Mouse (Mus musculus) embryo, embryonic 10.5 days (tissue): ENCODE measurements around the gene Gm28047.
"Not testable (repeated sequence)": the region's sequence is repeated elsewhere in the genome, so short reads cannot be mapped to it uniquely, and the experiment has no call there.

Source experiments
- DNase-seq: peaks from one replicate; pipeline ENCODE4 v3.0.0-alpha.2; 2015; ENCODE audit warnings: low spot score

Gene Gm28047

DNA sequence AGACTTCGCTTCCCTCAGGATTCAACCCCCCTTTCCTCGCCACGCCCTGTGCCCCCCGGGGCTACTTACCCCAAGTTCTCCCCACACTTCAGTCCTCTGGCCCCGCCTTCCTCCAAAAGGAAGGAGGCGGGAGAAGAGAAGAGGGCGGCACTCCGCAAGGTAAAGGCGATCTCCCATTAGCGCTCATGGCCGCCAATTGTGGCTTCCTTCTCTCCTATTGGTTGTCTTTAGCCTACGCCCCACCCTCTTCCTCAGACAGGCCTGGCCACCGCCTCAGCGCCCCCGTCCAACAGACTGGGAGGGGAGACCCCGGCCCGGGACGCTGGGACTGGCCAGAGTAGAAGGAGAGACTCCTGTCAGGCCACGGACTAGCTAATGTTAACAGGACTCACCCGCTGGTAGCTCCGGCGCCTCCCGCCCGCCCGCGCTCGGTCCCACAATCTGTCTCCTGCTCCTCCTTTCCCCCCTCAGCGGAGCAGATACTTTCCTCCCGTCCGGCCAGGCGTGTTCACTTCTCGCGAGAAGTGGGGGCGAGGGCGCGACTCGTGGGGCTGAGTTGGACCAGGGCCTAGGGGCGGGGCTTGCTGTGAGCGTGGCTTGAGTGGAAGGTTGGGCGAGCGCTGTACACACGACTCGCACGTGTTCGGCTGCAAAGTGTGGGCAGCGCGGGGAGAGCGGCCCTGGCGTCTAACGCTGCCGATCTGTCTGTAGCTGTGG lies at the start of gene Gm28047, which contains the start of gene Atf7:
Gene Gm28047, minus strand, starts transcription at position 98 of the 717 bp plus-strand sequence.
Gene Atf7, minus strand, starts transcription at position 495 of the 717 bp plus-strand sequence.
- peak; percentile 99 for DNase-seq

GRCm38 (mm10) chr15:102673548-102673947 lies 48.7 kb upstream of the Gm28047 start:
- DNase-seq, result peak; percentile 91

DNA sequence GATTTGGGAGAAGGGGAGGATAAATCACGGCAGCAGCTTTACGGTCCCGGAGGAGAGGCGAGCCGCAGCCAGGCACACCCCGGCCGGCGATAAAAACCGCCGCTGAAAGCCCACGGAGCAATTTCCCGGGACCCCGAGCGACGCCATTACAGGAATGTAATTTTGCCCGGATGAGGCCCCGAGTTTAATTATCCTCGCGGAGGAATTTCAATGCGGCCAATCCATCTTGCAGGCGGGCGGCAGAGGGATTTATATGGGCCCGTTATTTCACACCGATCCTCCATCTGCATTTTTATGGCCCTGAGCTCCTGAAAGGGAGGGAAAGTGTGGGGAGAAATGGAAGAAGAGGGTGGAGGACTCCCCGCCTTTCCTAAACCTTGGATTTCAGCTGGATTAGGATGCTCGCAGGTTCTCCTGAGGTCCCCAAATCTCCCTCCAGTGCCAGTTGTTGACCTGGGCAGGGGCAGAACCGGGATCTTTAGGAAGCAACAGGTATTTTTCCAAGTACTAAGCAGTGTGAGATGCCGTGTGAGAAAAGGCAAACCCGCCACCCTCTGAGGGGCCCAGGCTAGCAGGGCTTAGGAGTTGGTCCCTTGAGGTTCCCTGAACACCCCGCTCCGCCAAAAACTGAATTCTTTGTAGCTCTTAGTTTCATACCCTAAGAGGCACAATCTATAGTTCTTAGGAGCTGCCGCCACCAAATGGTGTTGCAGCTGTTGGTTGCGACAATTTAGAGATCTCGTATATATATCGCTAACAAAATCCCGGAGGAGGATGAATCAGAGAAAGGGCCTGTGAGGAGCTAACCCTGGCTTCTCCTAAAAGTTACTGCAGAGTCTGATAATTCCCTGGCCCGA lies 47.6 kb upstream of the Gm28047 start, which contains the start of gene Atp5g2:
Gene Atp5g2, minus strand, starts transcription at position 138 of the 857 bp plus-strand sequence.
- DNase-seq, result peak; percentile 76

DNA sequence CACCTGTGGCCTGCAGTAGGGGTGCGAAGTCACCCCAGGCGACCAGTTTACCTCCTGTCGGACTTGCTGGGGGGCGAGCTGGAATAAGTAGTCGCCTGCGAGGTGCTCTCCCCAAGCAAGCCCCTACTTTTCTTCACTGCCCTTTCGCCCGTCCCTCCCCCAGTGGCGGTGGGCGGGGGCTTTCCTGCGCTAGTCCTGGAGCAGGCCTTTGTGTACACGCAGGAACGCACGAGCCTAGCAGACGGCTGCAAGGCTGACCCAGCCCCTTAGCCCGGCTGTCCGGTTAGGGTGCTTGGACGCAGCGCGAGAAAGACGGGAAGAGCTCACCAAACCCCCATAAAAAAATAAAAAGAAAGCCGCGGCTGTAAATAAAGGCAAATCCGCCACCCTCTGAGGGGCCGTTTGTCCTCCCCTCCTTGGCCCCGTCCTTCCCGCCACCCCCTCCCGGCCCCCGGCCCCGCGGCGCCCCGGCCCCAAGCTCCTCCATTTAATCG lies 46.9 kb upstream of the Gm28047 start:
- DNase-seq, result peak; percentile 91

GRCm38 (mm10) chr15:102670767-102671575 lies 46.1 kb upstream of the Gm28047 start:
- DNase-seq, result peak; percentile 99

DNA sequence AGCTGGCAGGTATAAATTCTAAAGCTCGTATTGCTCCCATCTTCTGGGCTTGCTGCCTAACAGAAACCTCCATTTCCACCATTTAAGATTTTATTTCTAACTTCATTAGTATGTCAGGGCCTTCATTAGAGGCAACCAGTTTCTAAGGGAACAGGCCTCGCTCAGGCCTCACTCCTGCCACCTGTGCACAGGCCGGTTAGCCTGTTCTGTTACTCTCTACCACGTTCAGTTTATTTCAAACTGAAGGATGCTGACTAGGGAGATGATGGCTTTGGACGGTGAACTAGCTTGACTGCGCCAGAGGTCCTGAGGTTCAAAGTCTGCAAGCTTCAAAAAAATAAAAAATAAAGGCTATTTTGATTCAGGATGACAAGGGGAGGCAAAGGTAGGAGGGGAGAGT lies 45.4 kb upstream of the Gm28047 start:
- peak; percentile 46 for DNase-seq

DNA sequence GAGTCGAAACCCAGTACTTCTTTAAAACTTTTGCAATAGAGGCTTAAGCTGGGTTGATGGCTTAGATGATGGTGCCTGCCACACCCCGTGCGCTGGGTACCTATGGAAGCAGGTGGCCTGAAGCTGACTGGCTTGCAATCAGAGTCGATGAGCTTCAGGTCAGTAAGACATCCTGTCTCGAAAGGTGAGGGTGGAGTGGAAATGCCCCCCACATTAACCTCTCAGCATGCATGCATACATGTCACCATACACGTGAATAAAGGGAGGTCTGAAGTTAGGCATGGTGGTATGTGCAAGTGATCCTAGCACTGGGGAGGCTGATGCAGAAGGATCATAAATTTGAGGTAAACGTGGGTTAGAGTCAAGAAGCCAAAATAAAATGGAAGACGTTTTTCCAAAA lies 44.7 kb upstream of the Gm28047 start:
- no peak for DNase-seq

- DNase-seq, result peak; percentile 70
These were observed 40.6 kb upstream of the Gm28047 start for GRCm38 (mm10) chr15:102665494-102665893.

- DNase-seq, result no peak
These were observed 39.0 kb upstream of the Gm28047 start for GRCm38 (mm10) chr15:102663825-102664224.

DNA sequence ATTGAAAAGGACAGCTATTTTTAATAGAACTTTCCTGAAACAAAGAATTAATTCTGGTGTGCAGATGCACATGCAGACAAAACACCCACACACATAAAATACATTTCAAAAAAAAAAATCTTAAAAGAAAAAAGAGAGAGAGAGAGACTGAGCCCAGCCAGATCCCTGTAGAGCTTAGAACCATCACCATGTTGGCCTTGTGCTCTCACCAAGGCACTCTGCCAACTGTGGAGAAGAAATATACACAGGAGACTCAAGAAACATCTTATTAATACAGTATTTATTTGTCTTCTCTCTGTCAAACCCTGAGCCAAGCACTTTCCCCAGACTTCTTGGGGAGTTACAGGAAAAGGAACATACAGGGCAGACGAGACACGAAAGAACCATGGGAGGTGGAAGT lies 37.7 kb upstream of the Gm28047 start:
- not testable (repeated sequence) for DNase-seq

GRCm38 (mm10) chr15:102657926-102658381 lies 33.1 kb upstream of the Gm28047 start:
- peak; percentile 18 for DNase-seq

GRCm38 (mm10) chr15:102656658-102657057 lies 31.8 kb upstream of the Gm28047 start:
- peak; percentile 57 for DNase-seq

DNA sequence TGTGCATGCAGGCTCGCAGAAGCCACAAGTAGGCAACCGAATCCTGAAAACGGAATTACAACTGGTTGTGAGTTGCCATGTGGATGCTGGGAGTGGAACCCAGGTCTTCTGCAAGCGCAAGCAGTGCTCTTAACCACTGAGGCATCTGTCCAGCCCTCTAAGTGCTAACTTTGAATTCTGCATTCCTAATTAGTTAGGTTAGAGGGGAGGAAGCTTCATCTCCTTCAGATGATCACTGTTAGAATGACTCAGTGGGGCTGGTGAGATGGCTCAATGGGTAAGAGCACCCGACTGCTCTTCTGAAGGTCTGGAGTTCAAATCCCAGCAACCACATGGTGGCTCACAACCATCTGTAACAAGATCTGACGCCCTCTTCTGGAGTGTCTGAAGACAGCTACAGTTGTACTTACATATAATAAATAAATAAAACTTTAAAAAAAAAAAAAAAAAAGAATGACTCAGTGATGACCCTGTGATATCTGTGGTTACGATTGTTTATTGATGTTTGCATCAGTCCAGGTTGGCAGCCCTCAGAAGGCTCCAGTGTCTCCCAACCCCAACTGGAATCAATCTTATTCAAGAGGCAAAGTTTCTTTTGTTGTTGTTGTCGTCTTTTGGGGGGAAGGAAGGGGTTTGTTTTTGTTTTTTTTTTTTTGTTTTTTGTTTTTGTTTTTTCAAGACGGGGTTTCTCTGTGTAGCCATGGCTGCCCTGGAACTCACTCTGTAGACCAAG lies 27.2 kb upstream of the Gm28047 start:
- DNase-seq, result not testable (repeated sequence)

- no peak for DNase-seq
These were observed 26.2 kb upstream of the Gm28047 start for GRCm38 (mm10) chr15:102651107-102651506.

- no peak for DNase-seq
These were observed 10.9 kb upstream of the Gm28047 start for GRCm38 (mm10) chr15:102635817-102636216.

DNA sequence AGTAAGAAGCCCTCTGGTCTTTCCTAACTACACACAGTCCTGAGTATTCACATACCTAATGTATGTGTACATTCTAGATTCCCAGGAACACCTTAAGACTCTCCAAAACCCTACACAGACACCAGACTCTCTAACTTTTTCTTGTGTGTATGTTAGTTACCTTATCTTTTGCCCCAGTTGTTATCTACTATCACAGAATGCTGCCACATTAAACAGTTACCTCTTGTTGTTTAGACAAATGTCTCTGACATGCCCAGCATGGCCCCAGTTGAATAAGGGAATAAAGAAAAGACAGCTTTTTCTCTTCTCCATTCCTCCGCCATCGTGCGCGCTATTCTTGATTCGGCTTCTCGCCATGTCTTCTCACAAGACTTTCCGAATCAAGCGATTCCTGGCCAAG lies 9.8 kb upstream of the Gm28047 start:
- DNase-seq, result no peak

DNA sequence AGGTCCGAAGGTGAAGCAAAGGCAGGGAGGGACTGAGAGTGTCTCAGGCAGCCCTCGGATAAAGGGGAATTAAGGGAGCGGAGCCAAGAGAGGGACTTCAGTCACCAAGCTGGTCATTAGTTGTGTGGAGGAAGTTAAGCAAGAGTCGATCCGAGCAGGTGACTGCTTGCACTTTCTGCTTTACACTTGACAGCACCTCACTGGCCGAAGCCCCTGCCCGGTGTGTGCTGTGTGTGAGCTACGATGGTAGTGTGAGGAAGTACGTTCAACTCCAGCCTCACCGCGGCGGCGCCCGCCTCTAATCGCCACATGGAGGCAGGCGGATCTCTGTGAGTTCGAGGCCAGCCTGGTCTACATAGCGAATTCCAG lies 804 bp upstream of the Gm28047 start:
- no peak for DNase-seq

DNA sequence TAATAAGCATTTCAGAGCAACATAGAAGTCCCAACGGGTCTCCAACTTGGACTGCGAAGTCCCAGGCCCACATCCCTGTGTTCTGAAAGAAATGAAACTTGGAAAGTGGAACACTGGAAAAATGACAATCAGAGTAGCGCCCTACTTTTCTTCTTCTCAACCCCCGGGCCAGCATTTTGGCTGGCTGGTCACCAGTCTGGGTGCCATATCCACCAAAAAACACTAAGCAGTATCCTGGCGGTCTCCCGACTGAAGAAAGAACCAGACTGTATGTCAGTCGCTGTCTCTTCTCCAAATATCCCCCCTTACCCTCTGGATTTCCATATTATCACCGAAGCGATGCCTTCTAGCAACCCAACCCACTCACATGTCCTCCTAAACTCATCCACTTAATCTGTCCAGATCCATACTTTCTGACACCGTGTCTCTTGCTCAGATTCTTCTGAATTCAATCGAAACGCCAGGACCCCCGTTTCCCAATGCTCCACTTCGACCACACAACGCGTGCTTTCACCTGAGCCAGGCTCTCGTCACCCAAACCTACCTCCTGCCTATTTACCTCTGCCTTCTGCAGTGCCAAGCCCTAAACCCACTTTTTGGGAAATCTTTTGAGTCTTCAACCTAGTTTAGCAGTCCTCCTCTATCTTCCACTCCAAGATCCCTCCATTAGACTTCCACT lies 437 bp downstream of the Gm28047 start:
- peak; percentile 32 for DNase-seq

DNA sequence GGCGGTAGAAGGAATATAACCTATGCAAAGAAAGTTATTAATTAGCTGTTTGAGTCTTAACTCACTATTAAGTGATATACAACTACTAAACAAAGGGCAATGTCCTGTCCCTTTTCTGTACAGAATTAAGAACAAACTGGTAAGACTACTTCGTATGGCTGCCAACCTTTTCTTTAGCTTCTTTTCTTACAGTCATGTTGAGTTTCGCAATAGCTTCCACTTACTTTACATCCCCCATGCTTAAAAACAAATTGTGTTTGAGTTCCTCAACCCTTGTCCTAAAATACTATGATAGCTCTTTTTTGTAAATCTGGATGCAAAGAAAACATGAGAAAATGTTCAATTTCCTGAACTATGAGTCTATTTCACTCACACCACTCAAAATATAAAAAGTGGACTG lies 1.7 kb downstream of the Gm28047 start:
- DNase-seq, result no peak

- DNase-seq, result no peak
These were observed 2.3 kb downstream of the Gm28047 start for GRCm38 (mm10) chr15:102622536-102622935.

DNA sequence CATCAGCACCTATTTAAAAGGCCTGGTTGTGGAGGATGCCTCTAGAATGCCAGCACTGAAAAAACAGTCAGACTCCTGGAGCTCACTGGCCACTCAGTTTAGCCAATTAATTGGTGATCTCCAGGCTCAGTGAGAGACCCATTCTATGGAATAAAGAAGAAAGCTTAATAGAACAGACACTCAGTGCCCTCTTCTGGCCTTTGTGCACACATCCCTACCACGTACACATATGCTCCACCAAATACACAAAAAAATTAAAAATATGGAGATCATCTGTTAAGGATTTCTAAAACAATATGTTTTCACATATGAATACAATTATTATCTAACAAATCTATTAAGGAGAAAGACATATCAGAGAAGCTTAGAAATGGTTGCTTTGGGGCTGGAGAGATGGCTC lies 4.1 kb downstream of the Gm28047 start:
- DNase-seq, result no peak
